Mouse (Mus musculus) myocyte (in vitro differentiated cells): ENCODE data around the gene Micall2. TPM values are rescaled to one million over a fixed set of nuclear protein-coding genes. Genes with fewer than 3 reads are reported as not detected.

Source experiments
- H3K27me3 ChIP-seq: one replicate; pipeline ENCODE4 v1.6.1; 2011; ENCODE audit not compliant: control insufficient read depth, insufficient read depth, insufficient read length
- H3K36me3 ChIP-seq: one replicate; pipeline ENCODE4 v1.6.1; 2011; ENCODE audit not compliant: control insufficient read depth, insufficient read depth
- H3K4me2 ChIP-seq: one replicate; pipeline ENCODE4 v1.6.1; 2011; ENCODE audit warnings: low read depth, control low read depth
- H3K4me3 ChIP-seq: one replicate; pipeline ENCODE4 v1.5.1; 2011; ENCODE audit warnings: mild to moderate bottlenecking, control low read depth, moderate library complexity
- H3K79me2 ChIP-seq: one replicate; pipeline ENCODE4 v1.6.1; 2011; ENCODE audit not compliant: control insufficient read depth, insufficient read depth
- H3ac ChIP-seq: one replicate; pipeline ENCODE4 v1.6.1; 2011; ENCODE audit not compliant: control insufficient read depth, insufficient read length
- CEBPB ChIP-seq: IDR thresholded peaks from 2 replicates; pipeline ENCODE4 v1.6.1; 2011; ENCODE audit warnings: mild to moderate bottlenecking, moderate library complexity; ENCODE audit not compliant: poor library complexity, insufficient read depth, severe bottlenecking
- E2F4 ChIP-seq: IDR thresholded peaks from one replicate; pipeline ENCODE4 v1.6.1; 2011; ENCODE audit warnings: mild to moderate bottlenecking, control low read depth, moderate library complexity; ENCODE audit not compliant: insufficient read depth
- MAX ChIP-seq: IDR thresholded peaks from one replicate; pipeline ENCODE4 v1.6.1; 2011; ENCODE audit warnings: low read depth, mild to moderate bottlenecking, control low read depth
- MYOD1 ChIP-seq, 3 experiments: IDR thresholded peaks; one replicate each; pipeline ENCODE4 v1.6.1; 2011; ENCODE audit warnings: control low read depth in 2 of 3, low read depth in 2 of 3, mild to moderate bottlenecking in 2 of 3, moderate library complexity in 1 of 3; ENCODE audit not compliant: insufficient read length in 2 of 3, control insufficient read depth in 1 of 3
- MYOG ChIP-seq, 3 experiments: IDR thresholded peaks; one replicate each; pipeline ENCODE4 v1.6.1; 2011; ENCODE audit warnings: control low read depth in 2 of 3, low read depth in 2 of 3, mild to moderate bottlenecking in 2 of 3; ENCODE audit not compliant: insufficient read length in 2 of 3, control insufficient read depth in 1 of 3, insufficient read depth in 1 of 3
- POLR2A ChIP-seq: IDR thresholded peaks from one replicate; pipeline ENCODE4 v1.6.1; 2011; ENCODE audit warnings: low read depth, mild to moderate bottlenecking, control low read depth, moderate library complexity; ENCODE audit not compliant: insufficient read length
- POLR2AphosphoS2 ChIP-seq: IDR thresholded peaks from one replicate; pipeline ENCODE4 v1.6.1; 2011; ENCODE audit warnings: low read depth, control low read depth; ENCODE audit not compliant: insufficient read length
- REST ChIP-seq: IDR thresholded peaks from one replicate; pipeline ENCODE4 v1.6.1; 2011; ENCODE audit warnings: mild to moderate bottlenecking, control low read depth, moderate library complexity; ENCODE audit not compliant: insufficient read depth, insufficient read length
- SRF ChIP-seq: IDR thresholded peaks from one replicate; pipeline ENCODE4 v1.6.1; 2011; ENCODE audit warnings: low read depth; ENCODE audit not compliant: control insufficient read depth, insufficient read length
- TCF12 ChIP-seq: IDR thresholded peaks from one replicate; pipeline ENCODE4 v1.6.1; 2011; ENCODE audit warnings: mild to moderate bottlenecking, control low read depth; ENCODE audit not compliant: poor library complexity, insufficient read depth, severe bottlenecking
- TCF3 ChIP-seq: IDR thresholded peaks from one replicate; pipeline ENCODE4 v1.6.1; 2011; ENCODE audit warnings: low read depth, control low read depth; ENCODE audit not compliant: insufficient read length
- USF1 ChIP-seq: IDR thresholded peaks from one replicate; pipeline ENCODE4 v1.6.1; 2011; ENCODE audit warnings: low read depth, mild to moderate bottlenecking, control low read depth, moderate library complexity
- polyA plus RNA-seq: library from polyadenylated mRNA; unstranded; fragments of >200 nt; fragmentation: generic; extraction: Trizol; gene quantifications from one replicate; pipeline ENCODE4 v1.2.1, GENCODE M21; 2012; ENCODE audit warnings: missing spikeins

The Micall2 gene
- polyA plus RNA-seq: 6.1 TPM

DNA sequence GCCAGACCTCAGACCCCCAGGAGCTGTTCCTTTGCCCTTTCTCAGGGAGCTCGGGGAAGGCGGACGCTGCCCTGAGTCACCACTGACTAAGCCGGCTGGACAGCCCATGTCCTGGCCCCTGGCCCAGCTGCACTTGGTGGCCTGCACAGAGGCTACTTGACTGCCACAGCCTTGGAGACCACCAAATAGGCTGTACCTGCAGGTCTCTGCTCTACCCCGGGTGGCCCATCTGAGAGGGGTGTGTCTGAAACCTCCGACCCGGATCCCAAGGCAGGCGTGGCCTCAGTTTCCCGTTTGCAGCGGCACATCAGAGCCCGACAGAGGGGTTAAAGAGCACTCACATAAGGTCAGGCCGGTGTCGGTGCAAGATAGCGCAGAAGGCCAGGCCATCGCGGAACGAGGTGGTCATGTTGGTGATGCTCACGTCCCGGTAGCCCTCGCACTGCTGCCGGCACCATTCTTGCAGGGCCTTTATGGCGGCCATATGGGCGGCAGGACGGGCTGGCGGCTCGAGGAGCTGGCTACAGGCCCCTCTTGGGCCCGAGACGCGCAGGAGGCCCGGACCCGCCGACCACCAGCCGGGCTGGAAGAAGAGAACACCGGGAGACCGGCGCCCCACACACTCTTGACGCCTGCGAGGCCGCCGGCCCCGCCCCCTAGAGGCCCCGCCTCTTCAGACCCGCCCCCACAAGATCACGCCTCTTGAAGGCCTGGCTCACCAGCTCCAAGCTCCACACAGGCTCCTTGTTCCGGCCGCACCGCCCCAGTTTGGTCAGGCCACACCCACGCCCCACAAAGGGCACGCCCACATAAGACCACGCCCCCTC lies at the start of gene Micall2:
Gene Micall2 (minus strand): TSS at position 660 of the 827 bp plus-strand sequence.
- Histone ChIP-seq H3K79me2 (peaks cover 38% of the 10 kb centered on the region), H3K36me3 (no peaks in the 10 kb centered on the region), H3ac (peak within 1 kb of the TSS; percentile 20), H3K4me2 (peak within 1 kb of the TSS; percentile 96), H3K27me3 (no peaks in the 10 kb centered on the region), H3K4me3 (peak within 1 kb of the TSS; percentile 47)
- TF ChIP-seq TCF12 (no peak), MAX (no peak), REST (no peak), USF1 (no peak), POLR2AphosphoS2 (no peak), MYOG (IDR thresholded peaks at IDR 0.05; ENCODE audit: control insufficient read depth in 1 of 3, insufficient read depth in 1 of 3, insufficient read length in 2 of 3, low read depth in 2 of 3) (no peak), MYOD1 (IDR thresholded peaks at IDR 0.05; ENCODE audit: control insufficient read depth in 1 of 3, insufficient read length in 2 of 3, low read depth in 2 of 3) (peak in 1 of 3 experiments; percentile 3), TCF3 (no peak), E2F4 (no peak), CEBPB (no peak), SRF (peak; percentile 85), POLR2A (peak; percentile 41)

DNA sequence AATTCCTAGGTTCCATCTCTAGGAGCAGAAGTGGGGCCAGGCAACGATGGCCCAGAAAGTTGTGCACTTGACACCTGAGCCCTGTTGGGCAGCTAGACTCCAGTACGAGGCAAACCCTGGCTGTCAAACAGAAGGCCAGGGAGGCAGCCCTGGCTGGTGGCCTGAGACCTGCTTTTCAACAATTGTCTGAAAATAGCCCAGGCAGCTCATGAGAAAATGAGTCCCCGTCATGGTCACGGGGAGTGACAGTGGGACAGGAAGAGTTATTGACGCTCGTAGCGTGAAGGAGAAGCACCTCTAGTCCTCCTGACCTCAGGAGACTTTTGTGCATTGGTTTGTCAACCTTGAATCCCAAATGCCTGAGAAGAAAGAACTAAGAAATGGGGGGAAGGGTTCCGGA lies 45.3 kb upstream of the Micall2 start:
- Histone ChIP-seq H3K27me3 (no peaks in the 10 kb centered on the region), H3ac (no peak overlapping the region), H3K79me2 (no peaks in the 10 kb centered on the region), H3K4me2 (no peak overlapping the region), H3K4me3 (no peak overlapping the region), H3K36me3 (no peaks in the 10 kb centered on the region)
- no peak for TF ChIP-seq MAX
- no peak for TF ChIP-seq MYOD1 (IDR thresholded peaks at IDR 0.05; ENCODE audit: control insufficient read depth in 1 of 3, insufficient read length in 2 of 3, low read depth in 2 of 3)
- TF ChIP-seq USF1: no peak
- TF ChIP-seq CEBPB: no peak
- no peak for TF ChIP-seq MYOG (IDR thresholded peaks at IDR 0.05; ENCODE audit: control insufficient read depth in 1 of 3, insufficient read depth in 1 of 3, insufficient read length in 2 of 3, low read depth in 2 of 3)
- TF ChIP-seq POLR2A: no peak
- TF ChIP-seq POLR2AphosphoS2: no peak
- no peak for TF ChIP-seq SRF
- no peak for TF ChIP-seq E2F4
- TF ChIP-seq TCF12: no peak

DNA sequence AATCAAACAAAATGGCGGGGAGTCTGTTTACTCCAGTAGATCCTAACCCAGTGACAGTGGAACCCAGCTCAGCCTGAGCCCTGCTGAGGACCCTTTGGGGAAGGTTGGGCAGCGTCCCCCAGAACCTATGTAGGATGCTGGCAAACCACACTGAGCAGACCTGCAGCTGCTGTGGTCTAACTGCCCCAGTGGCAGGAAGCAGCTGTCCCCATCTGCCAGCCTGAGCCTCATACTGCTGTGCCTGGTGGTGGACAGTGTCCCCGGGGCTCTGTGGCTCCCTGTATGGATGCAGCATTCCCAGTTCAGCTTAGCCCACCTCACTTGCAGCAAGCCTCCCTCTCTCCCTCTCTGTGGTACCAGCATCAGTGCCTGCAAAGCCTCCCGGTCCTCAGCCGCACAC lies 40.8 kb upstream of the Micall2 start:
- peaks cover 10% of the 10 kb centered on the region for H3K79me2 ChIP-seq
- no peak overlapping the region for H3K4me2 ChIP-seq
- no peaks in the 10 kb centered on the region for H3K27me3 ChIP-seq
- TF ChIP-seq USF1 (no peak), REST (no peak), POLR2AphosphoS2 (no peak), SRF (no peak), TCF3 (peak; percentile 64), CEBPB (no peak), MYOD1 (IDR thresholded peaks at IDR 0.05; ENCODE audit: control insufficient read depth in 1 of 3, insufficient read length in 2 of 3, low read depth in 2 of 3) (peak in 2 of 3 experiments; percentile 85 to 97), MYOG (IDR thresholded peaks at IDR 0.05; ENCODE audit: control insufficient read depth in 1 of 3, insufficient read depth in 1 of 3, insufficient read length in 2 of 3, low read depth in 2 of 3) (peak in 2 of 3 experiments; percentile 84 to 90), E2F4 (no peak), TCF12 (no peak), MAX (no peak), POLR2A (no peak)
- H3K4me3 ChIP-seq: no peak overlapping the region
- H3ac ChIP-seq: no peak overlapping the region
- no peaks in the 10 kb centered on the region for H3K36me3 ChIP-seq

DNA sequence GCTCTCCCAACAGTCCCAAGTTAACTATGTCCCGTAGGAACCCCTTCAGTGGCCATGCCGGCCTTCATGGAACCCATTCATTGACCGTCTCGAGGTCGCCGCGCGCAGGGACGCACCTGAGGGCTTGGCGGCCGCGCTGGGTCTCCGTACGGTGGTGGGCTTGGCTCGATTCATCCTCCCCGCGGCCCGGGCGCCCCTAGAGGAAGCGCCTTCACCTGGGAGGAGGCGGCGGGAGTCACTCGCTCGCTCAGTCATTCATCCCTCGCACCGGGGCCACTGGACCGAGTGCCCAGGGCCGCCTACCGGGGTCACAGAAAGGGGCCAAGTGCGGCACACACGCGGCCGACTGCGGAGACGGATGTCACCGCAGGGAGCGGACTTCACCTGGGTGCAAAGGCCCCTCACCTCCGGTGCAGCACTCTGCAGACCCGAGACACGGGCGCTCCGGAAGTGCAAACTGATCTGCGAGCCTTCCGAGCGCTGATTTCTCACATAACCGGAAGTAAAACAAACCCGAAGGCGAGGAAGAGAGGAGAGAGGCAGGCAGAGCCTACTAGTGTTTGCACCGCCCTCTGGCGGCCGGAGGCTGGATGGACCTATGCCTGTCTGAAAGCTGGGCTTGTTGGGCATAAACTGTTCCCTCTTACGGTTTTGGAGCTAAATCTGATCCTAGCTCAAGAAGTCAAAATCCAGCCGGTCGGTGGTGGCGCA lies 39.2 kb upstream of the Micall2 start, which contains the start of gene Ints1:
Gene Ints1 (minus strand): TSS at position 459 of the 711 bp plus-strand sequence.
- H3K79me2 ChIP-seq: peaks cover 10% of the 10 kb centered on the region
- no peaks in the 10 kb centered on the region for H3K27me3 ChIP-seq
- peak; percentile 63 for TF ChIP-seq POLR2AphosphoS2
- TF ChIP-seq SRF: no peak
- peak; percentile 73 for TF ChIP-seq POLR2A
- TF ChIP-seq MYOG (IDR thresholded peaks at IDR 0.05; ENCODE audit: control insufficient read depth in 1 of 3, insufficient read depth in 1 of 3, insufficient read length in 2 of 3, low read depth in 2 of 3): peak in 1 of 3 experiments; percentile 12
- no peak for TF ChIP-seq MAX
- no peak for TF ChIP-seq CEBPB
- no peaks in the 10 kb centered on the region for H3K36me3 ChIP-seq
- H3K4me3 ChIP-seq: peak within 1 kb of the TSS; percentile 55
- peak within 1 kb of the TSS; percentile 79 for H3K4me2 ChIP-seq
- H3ac ChIP-seq: peak within 1 kb of the TSS; percentile 25
